Mouse (Mus musculus) T-helper 2 cell (primary cell): ENCODE data around the gene Amh.

ENCODE experiments used
- in situ Hi-C: fragments of 300-600 bp; cut with MboI, MseI; formaldehyde crosslinking; loops from one replicate; pipeline ENCODE4 v1.15.1; 2025; ENCODE audit warnings: high pct_unique_total_duplicates

Amh gene

DNA sequence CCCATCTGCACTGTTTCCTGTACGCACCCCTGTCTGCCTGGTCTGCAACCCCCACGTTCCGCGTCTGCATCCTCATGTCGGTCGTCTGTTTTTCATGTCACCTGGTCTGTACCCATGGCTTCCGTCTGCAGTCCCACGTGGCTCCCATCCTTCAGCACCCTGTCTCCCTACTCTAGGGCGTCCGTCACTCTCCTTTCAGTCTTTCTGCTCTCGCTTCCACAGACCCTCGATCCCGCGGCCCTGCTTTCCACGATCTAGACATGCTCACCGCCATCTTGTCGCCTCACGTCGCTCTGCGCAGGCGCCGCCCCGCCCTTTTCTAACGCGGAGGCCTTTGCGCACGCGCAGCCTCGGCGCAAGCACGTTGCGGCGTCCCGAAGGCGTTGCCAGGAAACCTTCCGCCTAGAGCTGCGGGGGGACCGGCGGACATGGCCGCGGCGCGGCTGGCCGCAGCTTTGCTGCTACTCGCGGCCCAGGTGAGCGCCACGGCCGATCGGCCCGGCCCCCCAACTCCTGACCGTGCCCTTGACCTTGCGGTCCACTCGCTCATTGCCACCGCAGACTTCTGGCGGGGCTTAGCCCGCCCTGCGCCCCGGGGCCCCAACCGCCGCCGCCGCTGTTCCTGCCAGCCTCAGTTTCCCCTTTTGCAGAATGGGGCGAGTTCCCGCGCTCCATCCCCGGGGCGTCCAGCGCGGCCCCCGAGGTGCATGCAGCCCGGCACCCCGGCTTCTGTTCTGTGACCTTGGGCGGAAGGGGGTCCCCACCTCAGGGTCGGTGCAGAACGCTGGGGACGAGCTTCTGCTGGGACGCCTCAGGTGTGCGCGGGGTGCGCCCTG is 50.1 kb downstream of the Amh start, which contains the start of the genes Lsm7 and Sppl2b:
TSS of gene Lsm7 (minus strand) at position 297 of the 836 bp plus-strand sequence.
TSS of gene Sppl2b (plus strand) at position 363 of the 836 bp plus-strand sequence.
- in situ Hi-C loops, result loop anchor here (5.0 kb wide), 1 partner anchor 42 kb away; no protein-coding TSS in a partner anchor

DNA sequence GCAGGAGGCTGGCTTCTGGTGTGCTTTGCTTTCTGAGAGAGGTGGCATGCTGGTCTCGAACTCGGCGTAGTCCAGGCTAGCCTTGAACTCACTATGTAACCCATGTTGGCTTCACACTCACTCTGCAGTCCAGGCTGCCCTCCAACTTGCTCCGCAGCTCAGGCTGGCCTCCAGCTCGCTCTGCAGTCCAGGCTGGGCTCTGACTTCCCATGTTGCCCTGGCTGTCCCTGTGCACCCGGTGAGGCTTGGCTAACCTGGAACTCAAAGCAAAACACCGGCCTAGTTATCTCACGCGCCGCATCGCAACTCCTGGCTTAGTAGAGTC is 50.7 kb downstream of the Amh start:
- in situ Hi-C loops, result no loop called here

- in situ Hi-C loops, result no loop called here
Measured at GRCm38 (mm10) chr10:80856267-80856666, 51.2 kb downstream of the Amh start.

- in situ Hi-C loops, result no loop called here
Measured at GRCm38 (mm10) chr10:80856908-80857307, 51.9 kb downstream of the Amh start.
